Mouse (Mus musculus): ENCODE data around the gene Ptpdc1.

DNA sequence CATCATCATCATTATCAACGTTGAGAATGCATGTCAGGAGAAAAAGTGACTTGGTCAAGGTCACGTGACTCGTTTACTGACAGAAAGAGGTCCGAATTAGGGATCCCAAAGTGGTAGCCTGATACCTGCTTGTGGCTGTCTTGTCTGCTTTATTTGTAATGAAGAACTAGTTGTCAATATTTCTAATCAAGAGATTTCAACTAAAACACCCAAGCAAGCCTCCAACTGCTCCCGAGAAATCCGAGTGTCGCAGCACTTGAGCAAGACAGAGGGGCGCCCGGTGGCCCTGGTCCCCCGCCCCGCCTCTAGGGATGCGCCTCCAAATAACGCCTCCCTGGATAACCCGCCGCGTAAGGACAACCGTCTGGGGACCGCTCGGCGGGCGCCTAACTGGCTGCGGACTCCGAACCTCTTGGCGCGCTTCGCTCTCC, 481 bp downstream of the Ptpdc1 start:
- TF ChIP-seq POLR2AphosphoS5 (IDR thresholded peaks at IDR 0.05; ENCODE audit: insufficient replicate concordance, low read depth, low read length): no peak
- no peak for TF ChIP-seq CTCF (IDR thresholded peaks at IDR 0.05; ENCODE audit: low read depth, low read length)
- no peak for TF ChIP-seq GATA1 (IDR thresholded peaks at IDR 0.05; ENCODE audit: borderline replicate concordance, low read length)
- TF ChIP-seq TAL1 (conservative IDR thresholded peaks at IDR 0.05; ENCODE audit: low read depth, low read length): no peak
- no peak for TF ChIP-seq GATA2 (IDR thresholded peaks at IDR 0.05; ENCODE audit: borderline replicate concordance, low read depth, low read length)

Data from G1E (cell line).